Mouse (Mus musculus): ENCODE data around the gene Mctp2. TPM values are rescaled to one million over a fixed set of nuclear protein-coding genes. Genes with fewer than 3 reads are reported as not detected.
"Not testable (repeated sequence)": the region's sequence is repeated elsewhere in the genome, so short reads cannot be mapped to it uniquely, and the experiment has no call there.

The Mctp2 gene
- total RNA-seq, 2 experiments from 2014 or later, result 0.87 to 2.2 TPM

DNA sequence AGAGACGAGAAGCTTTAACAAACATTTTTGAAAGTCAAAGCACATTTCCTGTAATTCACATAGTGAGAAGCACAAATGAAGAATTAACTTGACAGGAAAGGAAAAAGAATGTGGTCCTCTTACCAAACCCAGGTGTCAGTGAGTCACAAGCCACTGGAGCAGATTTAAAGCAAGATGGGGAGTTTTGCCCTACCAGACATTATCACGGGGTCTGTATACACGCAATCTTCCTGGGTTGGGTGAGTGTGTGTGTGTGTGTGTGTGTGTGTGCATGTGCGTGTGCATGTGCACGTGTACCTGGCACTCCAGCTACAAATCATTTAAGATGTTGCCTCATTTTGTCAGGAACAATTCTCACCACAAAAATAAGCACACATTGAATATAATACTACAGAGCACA lies 30.9 kb downstream of the Mctp2 start:
- no peak for ATAC-seq (replicated peaks; ENCODE audit: poor library complexity)

GRCm38 (mm10) chr7:72271546-72271945 lies 34.9 kb downstream of the Mctp2 start:
- ATAC-seq (replicated peaks; ENCODE audit: poor library complexity), result no peak

DNA sequence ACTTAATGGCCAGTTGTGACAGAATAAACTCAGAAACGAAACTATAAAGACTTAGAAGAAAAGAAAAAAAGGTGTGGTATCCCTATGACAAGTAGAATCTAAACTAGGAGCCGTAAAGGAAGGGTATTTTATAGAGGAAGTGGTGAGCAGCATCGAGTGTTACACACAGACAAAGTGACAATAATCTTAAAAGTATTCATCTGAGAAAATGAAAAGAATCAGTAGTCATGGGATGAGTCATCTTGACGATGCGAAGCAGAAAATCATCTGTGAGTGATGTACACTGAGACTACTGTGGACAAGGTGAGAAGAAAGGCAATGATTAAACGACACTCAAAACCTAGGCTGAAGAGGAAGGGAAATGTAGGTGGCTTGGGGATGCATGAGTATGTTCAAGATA lies 36.4 kb downstream of the Mctp2 start:
- ATAC-seq (replicated peaks; ENCODE audit: poor library complexity), result peak; percentile 66

DNA sequence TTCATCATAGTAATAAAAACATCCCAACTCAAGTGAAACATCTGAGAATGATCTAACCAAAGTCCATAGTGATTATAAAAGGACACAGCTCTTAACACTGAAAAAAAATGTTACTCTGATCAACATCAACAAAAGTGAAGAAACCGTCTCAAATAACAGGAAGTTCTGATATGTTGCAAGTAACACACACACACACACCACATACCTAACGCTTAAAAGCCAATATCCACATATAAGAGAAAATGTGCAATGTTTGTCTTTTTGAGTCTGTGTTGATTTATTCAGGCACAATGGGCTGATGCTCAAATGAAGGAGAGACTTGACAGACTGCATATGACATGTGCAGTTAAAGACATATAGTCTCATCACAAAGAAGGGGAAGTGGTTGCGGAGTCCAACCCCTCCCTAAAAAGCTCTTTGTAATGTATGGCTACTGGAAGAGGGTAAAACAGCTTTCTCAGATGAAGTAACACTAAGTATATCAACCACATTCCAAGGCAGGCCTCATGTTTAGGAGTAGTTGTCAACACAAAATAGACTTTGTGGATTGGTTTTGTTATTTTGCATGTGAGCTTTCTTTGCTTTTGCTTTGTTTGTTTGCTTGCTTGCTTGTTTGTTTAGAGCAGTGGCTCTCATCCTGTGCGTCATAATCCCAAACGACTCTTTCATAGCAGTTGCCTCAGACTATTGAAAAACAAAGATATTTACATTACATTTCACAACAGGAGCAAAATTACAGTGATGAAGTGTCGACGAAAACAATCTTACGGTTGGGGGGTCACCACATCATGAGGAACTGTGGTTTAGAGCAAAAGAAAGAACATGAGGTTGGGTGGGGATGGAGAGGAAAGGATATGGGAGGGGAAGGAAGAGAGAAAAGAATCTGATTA lies 45.4 kb downstream of the Mctp2 start:
- peak; percentile 89 for ATAC-seq (replicated peaks; ENCODE audit: poor library complexity)

DNA sequence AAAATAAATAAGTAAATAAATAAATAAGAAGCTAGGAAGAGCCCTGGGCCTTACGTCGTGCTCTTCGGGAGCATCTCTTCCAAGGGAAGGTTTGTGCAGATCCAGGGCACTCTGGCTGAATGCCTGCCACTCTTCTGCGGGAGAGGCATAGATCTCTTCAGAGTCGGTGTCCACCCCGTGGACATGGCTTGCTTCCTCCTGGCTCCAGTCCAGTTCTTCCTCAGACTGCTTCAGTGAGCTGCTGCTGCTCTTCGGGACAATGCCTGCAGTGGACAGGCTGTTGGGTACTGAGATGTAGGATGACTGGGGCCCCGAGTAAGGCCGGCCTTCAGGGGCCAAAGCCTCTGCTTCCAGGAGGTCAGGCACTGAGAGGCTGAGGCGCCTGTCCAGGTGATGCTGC lies 47.4 kb downstream of the Mctp2 start:
- ATAC-seq (replicated peaks; ENCODE audit: poor library complexity), result no peak

DNA sequence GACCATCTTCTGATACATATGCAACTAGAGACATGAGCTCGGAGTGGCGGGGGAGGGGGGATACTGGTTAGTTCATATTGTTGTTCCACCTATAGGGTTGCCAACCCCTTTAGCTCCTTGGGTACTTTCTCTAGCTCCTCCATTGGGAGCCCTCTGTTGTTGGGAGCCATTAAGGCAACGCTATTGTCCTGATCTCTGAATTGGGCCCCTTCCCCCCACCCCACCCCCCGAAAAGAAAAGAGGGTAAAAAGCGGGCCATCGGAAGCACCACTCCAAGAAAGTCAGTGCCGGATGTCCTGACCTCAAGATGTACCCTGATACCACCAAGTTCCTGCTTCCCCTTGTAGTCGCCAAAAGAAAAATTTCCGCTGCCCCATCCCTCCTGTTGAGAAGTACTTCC lies 56.1 kb downstream of the Mctp2 start:
- ATAC-seq (replicated peaks; ENCODE audit: poor library complexity), result not testable (repeated sequence)

GRCm38 (mm10) chr7:72241269-72241668 lies 65.1 kb downstream of the Mctp2 start:
- 0 out of 2 replicates have a peak, but pooled peaks have one; percentile 32 for ATAC-seq (replicated peaks; ENCODE audit: poor library complexity)

- peak; percentile 94 for ATAC-seq (replicated peaks; ENCODE audit: poor library complexity)
Measured at GRCm38 (mm10) chr7:72239782-72240493, 66.5 kb downstream of the Mctp2 start.

GRCm38 (mm10) chr7:72238575-72238974 lies 67.8 kb downstream of the Mctp2 start:
- ATAC-seq (replicated peaks; ENCODE audit: poor library complexity), result peak; percentile 88

DNA sequence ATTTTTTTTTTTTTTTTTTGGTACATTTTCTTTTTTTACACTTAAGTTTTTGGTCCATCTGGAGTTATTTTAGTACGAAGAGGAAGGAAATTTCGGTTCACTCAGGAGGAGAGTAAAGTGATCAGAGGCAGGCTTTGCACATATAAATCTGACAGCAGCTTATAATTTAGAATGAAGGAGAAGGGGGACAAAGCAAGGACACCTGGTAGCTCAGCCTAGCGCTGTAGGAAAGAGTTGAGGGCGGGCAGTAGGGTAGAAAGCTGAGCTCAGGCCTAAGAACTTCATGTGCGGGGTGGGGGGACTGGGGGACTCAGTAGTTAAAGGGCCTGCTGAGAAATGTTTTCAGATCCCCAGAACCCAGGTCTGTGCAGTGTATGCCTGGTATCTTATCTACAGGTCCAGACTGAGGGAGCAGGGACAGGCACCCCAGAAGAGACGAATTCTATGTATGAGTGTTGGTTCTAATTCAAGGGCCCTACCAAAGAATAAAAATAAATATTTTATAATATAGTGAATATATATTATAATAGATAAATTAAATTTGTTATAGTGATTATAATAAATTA lies 71.9 kb downstream of the Mctp2 start:
- ATAC-seq (replicated peaks; ENCODE audit: poor library complexity), result no peak

DNA sequence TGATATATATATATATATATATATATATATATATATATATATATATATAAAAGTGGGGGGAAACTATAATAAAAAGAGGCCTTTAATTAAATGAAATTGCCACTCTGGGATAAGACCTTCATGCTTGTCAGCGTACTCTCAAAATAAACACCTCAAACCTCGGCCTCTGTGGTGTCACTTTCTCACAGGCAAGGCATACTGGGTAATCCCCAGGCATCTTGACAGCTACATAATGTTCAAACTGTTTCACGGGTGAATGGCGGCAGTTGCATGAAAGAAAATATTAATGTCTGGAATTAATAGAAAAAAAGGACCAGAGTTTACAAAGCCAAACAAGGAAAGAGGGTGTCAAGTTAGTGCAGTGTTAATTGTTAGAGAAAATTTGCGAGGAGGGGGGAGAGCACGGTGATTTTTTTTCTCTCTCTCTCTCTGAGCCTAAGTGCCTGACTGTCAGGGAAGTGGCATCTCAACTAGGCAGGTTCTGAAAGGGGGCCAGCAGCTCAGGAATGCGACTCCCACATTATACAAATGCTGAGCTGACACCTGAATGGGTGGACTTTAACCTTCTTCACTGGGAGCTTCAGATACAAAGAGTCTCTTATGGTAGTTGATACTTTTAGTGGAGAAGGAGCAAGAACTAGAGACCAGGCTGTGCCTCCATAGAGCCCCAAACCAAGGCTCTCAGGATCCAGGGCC lies 75.1 kb downstream of the Mctp2 start:
- ATAC-seq (replicated peaks; ENCODE audit: poor library complexity), result no peak

GRCm38 (mm10) chr7:72229925-72230324 lies 76.5 kb downstream of the Mctp2 start:
- no peak for ATAC-seq (replicated peaks; ENCODE audit: poor library complexity)

- no peak for ATAC-seq (replicated peaks; ENCODE audit: poor library complexity)
Measured at GRCm38 (mm10) chr7:72223558-72223957, 82.8 kb downstream of the Mctp2 start.

GRCm38 (mm10) chr7:72222532-72222931 lies 83.9 kb downstream of the Mctp2 start:
- no peak for ATAC-seq (replicated peaks; ENCODE audit: poor library complexity)

DNA sequence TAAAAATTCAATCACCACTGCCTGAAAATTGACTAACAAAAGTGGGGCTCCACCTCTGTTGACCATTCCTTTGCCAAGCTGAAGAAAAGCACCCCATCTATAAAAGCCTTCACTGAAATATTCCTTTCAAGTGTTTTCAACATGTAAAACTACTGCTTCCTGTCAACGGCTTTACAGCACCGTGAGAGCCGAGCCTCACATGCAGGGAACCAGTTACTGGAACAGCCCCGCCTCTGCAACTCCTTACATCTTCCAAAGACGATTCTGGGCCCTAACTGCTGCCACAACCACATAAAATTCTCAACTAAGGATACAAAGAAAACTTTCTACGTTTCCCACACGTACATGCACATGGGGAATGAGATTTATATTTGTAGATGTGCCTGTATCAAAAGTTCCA lies 88.4 kb downstream of the Mctp2 start:
- no peak for ATAC-seq (replicated peaks; ENCODE audit: poor library complexity)

GRCm38 (mm10) chr7:72215563-72216215 lies 90.7 kb downstream of the Mctp2 start:
- no peak for ATAC-seq (replicated peaks; ENCODE audit: poor library complexity)

DNA sequence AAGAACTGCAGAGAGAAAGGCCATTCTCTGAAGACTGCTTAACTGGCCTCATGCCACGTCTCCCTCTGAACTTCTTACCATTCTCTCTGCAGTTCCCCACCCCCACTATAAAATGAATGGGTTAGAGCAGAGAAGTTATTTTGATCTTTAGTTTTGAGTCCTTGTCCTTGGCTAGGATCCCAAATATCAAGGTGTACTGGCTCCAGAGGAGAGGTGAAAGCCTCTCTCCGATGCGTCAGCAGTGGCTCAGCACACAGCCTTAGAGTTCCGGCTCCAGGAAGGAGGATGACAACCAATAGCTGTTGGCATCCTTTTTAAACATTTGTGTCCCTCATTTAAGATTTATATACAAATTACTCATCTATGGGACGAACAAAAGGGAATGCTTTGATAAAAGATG lies 96.2 kb downstream of the Mctp2 start:
- no peak for ATAC-seq (replicated peaks; ENCODE audit: poor library complexity)

GRCm38 (mm10) chr7:72209296-72209695 lies 97.1 kb downstream of the Mctp2 start:
- ATAC-seq (replicated peaks; ENCODE audit: poor library complexity), result no peak

DNA sequence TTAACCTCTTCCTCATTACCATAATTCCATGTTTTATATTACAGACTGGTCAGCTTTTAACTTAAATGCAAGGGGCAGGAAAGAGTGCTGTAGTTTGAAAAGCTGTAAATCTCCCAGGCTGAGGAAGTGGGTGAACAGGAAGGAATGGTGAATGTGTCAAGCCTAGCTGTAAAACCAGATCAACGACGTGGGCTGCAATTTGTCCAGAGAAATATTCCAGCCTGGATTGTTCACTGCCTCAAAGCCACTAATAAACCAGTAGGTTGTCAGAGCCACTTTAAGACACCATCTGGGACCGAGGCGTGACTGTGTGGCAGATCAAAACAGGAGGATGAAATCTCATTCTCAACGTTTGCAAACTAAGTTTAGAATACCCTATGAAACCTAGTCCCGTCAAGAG lies 99.6 kb downstream of the Mctp2 start:
- ATAC-seq (replicated peaks; ENCODE audit: poor library complexity), result no peak

- ATAC-seq (replicated peaks; ENCODE audit: poor library complexity), result no peak
Measured at GRCm38 (mm10) chr7:72195709-72196108, 110.7 kb downstream of the Mctp2 start.

DNA sequence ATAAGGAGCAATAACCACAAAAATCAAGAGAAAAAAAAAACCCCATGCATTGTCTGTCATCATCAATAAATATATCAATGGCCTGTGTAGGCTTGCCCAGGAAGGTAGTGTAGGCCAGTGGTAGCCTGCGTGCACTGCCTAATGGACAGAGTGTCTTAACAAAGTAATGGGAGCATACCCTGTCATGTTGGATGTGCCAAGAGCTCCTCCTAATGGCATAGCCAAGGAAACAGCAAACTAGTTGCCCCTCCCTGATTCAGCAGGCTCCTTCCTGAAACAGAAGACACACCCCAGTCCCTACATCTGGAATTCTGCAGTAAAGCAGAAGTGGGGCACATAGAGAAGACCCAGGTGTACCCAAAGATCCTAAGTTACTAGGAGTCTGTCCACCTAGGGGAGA lies 113.1 kb downstream of the Mctp2 start:
- ATAC-seq (replicated peaks; ENCODE audit: poor library complexity), result peak; percentile 50; the same call in 1 of the 2 replicates
